Mouse (Mus musculus): ENCODE measurements around the gene Tulp2. TPM values are rescaled to one million over a fixed set of nuclear protein-coding genes. Genes with fewer than 3 reads are reported as not detected.

Gene Tulp2
- polyA plus RNA-seq, 1 experiment from 2014 or later: 0.57 TPM

DNA sequence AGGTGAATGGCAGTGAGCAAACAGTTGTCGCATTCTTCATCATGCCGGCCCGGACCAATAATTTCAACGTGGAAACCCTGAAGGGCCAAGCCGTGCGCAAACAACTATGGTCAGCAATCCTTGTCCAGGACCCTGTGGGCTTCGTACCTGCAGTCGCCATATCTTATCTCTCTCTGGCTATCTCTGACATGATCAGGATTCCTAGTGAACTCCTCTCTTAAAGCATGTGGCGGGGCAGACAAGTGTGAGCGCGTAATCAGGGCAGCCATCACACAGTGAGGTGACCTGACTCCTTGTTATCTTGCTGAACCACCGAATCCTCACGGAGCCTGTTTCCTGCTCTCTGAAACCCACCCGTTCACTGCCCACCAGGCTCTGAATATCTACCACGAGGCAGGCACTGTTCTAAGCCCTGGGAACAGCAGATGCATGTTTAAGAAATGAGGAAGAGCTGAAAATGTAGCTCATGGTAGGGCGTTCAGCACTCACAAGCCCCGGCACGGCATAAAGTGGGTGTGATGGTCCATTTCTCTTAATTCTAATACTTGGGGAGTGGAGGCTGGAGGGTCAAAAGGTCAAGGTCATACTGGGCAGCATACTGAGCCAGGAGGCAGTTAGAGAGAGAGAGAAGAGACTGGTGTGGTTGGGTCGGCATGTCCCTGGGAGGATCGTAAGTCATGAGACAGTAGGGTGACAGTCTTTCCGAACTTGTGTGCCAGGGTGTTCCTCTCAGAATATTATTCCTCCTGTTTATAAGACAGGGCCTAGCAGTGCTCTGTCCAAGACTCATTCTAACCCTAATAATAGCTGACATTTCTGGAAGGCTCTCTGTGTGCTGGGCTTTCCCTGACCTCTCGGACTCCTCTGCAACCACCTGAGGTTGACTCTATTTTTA is 37.9 kb upstream of the Tulp2 start:
- DNase-seq (ENCODE audit: low spot score) (no peak), ATAC-seq (ENCODE audit: insufficient read depth, low FRiP score, low TSS enrichment) (no peak)
- no peaks in the 10 kb centered on the region for H3K9me3 ChIP-seq (ENCODE audit: control insufficient read depth, low read length)
- no peak overlapping the region for H3K9ac ChIP-seq (ENCODE audit: low read length)
- H3K27me3 ChIP-seq (ENCODE audit: control insufficient read depth, insufficient read depth, low read length): no peaks in the 10 kb centered on the region
- no peak overlapping the region for H3K27ac ChIP-seq (ENCODE audit: low read depth, low read length)
- 90% methylated on average over 22 of the region's 22 CpGs for WGBS
- no peaks in the 10 kb centered on the region for H3K4me1 ChIP-seq (ENCODE audit: control insufficient read depth, insufficient read depth, low read length)
- peaks cover 2% of the 10 kb centered on the region; the same call in 1 of the 2 replicates for H3K36me3 ChIP-seq (ENCODE audit: control insufficient read depth, insufficient read depth, low read length)
- H3K4me3 ChIP-seq (ENCODE audit: low read depth, low read length): no peak overlapping the region
- no peak overlapping the region for H3K4me2 ChIP-seq (ENCODE audit: low read depth)

DNA sequence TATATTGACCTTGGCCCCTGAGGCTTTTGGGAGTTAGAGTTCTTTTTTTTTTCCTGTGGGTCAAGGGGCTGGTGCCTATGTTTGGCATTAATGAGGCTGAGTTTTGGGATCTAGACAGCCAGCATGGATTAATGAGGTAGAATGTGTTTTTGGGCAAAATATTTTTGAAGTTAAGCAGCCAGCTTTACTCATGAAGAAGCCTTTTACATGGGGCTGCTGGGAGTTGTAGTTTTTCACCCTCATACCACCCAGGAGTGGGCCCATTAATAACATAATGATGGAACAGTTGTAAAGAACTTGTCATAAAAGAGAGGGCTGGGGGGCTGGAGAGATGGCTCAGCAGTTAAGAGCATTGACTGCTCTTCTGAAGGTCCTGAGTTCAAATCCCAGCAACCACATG is 35.1 kb upstream of the Tulp2 start:
- Histone ChIP-seq H3K36me3 (ENCODE audit: control insufficient read depth, insufficient read depth, low read length) (peaks cover 2% of the 10 kb centered on the region; the same call in 1 of the 2 replicates), H3K4me3 (ENCODE audit: low read depth, low read length) (no peak overlapping the region), H3K27ac (ENCODE audit: low read depth, low read length) (no peak overlapping the region), H3K4me1 (ENCODE audit: control insufficient read depth, insufficient read depth, low read length) (no peaks in the 10 kb centered on the region), H3K4me2 (ENCODE audit: low read depth) (no peak overlapping the region), H3K9me3 (ENCODE audit: control insufficient read depth, low read length) (no peaks in the 10 kb centered on the region), H3K27me3 (ENCODE audit: control insufficient read depth, insufficient read depth, low read length) (no peaks in the 10 kb centered on the region), H3K9ac (ENCODE audit: low read length) (no peak overlapping the region)
- ATAC-seq (ENCODE audit: insufficient read depth, low FRiP score, low TSS enrichment): no peak
- no peak for DNase-seq (ENCODE audit: low spot score)

DNA sequence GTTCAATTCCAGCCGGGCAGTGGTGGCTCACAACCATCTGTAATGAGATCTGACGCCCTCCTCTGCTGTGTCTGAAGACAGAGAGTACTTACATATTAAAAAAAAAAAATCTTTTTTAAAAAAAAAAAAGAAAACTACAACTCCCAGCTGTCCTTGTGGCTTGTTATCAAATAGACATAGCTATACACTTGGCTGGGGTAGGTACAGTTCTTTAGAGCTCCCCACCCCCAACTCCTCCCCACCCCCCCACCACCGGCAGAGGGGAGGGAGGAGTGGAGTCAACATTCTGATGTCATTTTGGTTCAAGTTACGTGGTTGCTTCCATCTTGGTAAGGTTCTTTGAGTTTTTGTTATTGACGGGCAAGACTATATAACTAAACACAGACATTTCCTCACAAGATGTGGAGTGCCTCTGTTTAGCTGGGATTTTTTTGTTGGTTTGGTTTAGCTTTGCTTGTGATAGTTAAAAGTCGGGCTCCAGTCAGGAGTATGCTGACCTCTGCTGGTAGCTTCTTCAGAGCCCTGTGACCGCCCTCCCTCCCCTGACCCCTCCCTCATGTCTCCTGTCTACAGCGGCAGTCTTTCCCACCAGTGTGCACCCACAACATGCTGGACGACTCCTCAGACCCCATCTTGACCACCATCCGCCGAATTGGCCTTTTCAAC is 34.2 kb upstream of the Tulp2 start:
- DNase-seq (ENCODE audit: low spot score) (no peak), ATAC-seq (ENCODE audit: insufficient read depth, low FRiP score, low TSS enrichment) (no peak)
- Histone ChIP-seq H3K27ac (ENCODE audit: low read depth, low read length) (no peak overlapping the region), H3K27me3 (ENCODE audit: control insufficient read depth, insufficient read depth, low read length) (no peaks in the 10 kb centered on the region), H3K36me3 (ENCODE audit: control insufficient read depth, insufficient read depth, low read length) (peaks cover 2% of the 10 kb centered on the region; the same call in 1 of the 2 replicates), H3K9me3 (ENCODE audit: control insufficient read depth, low read length) (no peaks in the 10 kb centered on the region), H3K4me1 (ENCODE audit: control insufficient read depth, insufficient read depth, low read length) (no peaks in the 10 kb centered on the region), H3K4me2 (ENCODE audit: low read depth) (no peak overlapping the region), H3K9ac (ENCODE audit: low read length) (no peak overlapping the region), H3K4me3 (ENCODE audit: low read depth, low read length) (no peak overlapping the region)
- 35% methylated on average over 11 of the region's 11 CpGs for WGBS

DNA sequence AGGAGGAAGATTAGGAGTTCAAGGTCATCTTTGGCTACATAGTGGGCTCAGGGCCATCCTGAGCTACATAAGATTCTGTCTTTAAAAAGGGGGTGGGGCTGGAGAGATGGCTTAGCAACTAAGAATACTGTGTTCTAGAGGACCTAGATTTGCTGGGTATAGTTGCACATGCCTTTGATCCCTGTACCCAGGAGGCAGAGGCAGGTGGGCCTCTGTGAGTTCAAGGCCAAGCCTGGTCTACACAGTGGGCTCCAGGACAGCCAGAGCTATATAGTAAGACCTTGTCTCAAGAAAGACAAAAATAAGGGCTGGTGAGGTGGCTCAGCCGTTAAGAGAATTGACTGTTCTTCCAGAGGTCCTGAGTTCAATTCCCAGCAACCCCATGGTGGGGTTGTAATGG is 31.7 kb upstream of the Tulp2 start:
- WGBS: 91% methylated on average over 1 of the region's 1 CpGs
- DNase-seq (ENCODE audit: low spot score) (no peak), ATAC-seq (ENCODE audit: insufficient read depth, low FRiP score, low TSS enrichment) (no peak)
- H3K4me2 ChIP-seq (ENCODE audit: low read depth): no peak overlapping the region
- H3K4me1 ChIP-seq (ENCODE audit: control insufficient read depth, insufficient read depth, low read length): no peaks in the 10 kb centered on the region
- no peak overlapping the region for H3K27ac ChIP-seq (ENCODE audit: low read depth, low read length)
- no peak overlapping the region for H3K4me3 ChIP-seq (ENCODE audit: low read depth, low read length)
- H3K9ac ChIP-seq (ENCODE audit: low read length): no peak overlapping the region
- no peaks in the 10 kb centered on the region for H3K9me3 ChIP-seq (ENCODE audit: control insufficient read depth, low read length)
- no peaks in the 10 kb centered on the region for H3K27me3 ChIP-seq (ENCODE audit: control insufficient read depth, insufficient read depth, low read length)
- H3K36me3 ChIP-seq (ENCODE audit: control insufficient read depth, insufficient read depth, low read length): peaks cover 2% of the 10 kb centered on the region; the same call in 1 of the 2 replicates

DNA sequence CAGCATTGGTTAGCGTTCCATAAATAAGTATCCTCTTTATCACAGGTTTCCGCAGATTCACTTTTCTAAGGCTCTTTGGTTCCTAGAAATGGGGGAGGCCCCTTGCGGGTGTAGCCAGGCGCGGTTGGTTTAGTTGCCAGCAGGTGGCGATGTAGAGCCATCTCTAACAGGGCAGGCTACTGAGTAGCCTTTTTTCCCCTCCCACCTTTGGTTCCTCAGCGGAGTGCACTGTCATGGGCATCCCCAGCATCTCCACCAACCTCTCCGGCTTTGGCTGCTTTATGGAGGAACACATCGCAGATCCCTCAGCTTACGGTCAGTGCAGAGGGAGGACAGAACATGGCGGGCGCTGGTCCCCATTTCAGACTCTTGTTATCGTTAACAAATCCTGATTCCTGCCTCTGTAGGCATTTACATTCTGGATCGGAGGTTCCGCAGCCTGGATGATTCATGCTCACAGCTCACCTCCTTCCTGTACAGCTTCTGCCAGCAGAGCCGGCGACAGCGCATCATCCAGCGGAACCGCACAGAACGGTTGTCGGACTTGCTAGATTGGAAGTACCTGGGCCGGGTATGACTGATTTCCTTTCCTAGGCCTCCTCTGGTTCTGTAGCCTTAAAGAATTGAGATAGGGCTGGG is 30.2 kb upstream of the Tulp2 start:
- no peaks in the 10 kb centered on the region for H3K27me3 ChIP-seq (ENCODE audit: control insufficient read depth, insufficient read depth, low read length)
- no peaks in the 10 kb centered on the region for H3K9me3 ChIP-seq (ENCODE audit: control insufficient read depth, low read length)
- WGBS: 54% methylated on average over 23 of the region's 23 CpGs
- H3K9ac ChIP-seq (ENCODE audit: low read length): no peak overlapping the region
- no peak overlapping the region for H3K4me2 ChIP-seq (ENCODE audit: low read depth)
- H3K36me3 ChIP-seq (ENCODE audit: control insufficient read depth, insufficient read depth, low read length): peaks cover 2% of the 10 kb centered on the region; the same call in 1 of the 2 replicates
- no peak overlapping the region for H3K27ac ChIP-seq (ENCODE audit: low read depth, low read length)
- H3K4me1 ChIP-seq (ENCODE audit: control insufficient read depth, insufficient read depth, low read length): no peaks in the 10 kb centered on the region
- ATAC-seq (ENCODE audit: insufficient read depth, low FRiP score, low TSS enrichment) (peak; percentile 55; the same call in 1 of the 2 replicates), DNase-seq (ENCODE audit: low spot score) (peak; percentile 83)
- no peak overlapping the region for H3K4me3 ChIP-seq (ENCODE audit: low read depth, low read length)

DNA sequence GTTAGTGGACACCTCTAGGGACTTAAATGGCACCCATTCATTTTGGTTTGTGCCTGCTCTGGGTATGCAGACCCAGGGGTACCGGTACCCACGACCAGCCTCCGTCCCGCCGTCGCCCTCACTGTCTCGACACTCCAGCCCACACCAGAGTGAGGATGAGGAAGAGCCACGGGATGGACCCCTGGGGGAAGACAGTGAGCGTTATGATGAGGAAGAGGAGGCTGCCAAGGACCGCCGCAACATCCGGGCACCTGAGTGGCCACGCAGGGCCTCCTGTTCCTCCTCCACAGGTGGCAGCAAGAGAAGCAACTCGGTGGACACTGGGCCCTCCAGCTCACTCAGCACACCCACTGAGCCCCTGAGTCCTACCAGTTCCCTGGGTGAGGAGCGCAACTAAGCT is 26.7 kb upstream of the Tulp2 start:
- Histone ChIP-seq H3K9ac (ENCODE audit: low read length) (no peak overlapping the region), H3K4me2 (ENCODE audit: low read depth) (no peak overlapping the region), H3K4me3 (ENCODE audit: low read depth, low read length) (no peak overlapping the region), H3K27me3 (ENCODE audit: control insufficient read depth, insufficient read depth, low read length) (no peaks in the 10 kb centered on the region), H3K4me1 (ENCODE audit: control insufficient read depth, insufficient read depth, low read length) (peaks cover 14% of the 10 kb centered on the region; the same call in 1 of the 2 replicates), H3K36me3 (ENCODE audit: control insufficient read depth, insufficient read depth, low read length) (peaks cover 9% of the 10 kb centered on the region), H3K9me3 (ENCODE audit: control insufficient read depth, low read length) (no peaks in the 10 kb centered on the region), H3K27ac (ENCODE audit: low read depth, low read length) (0 out of 2 replicates have a peak overlapping the region, but pooled peaks have one; percentile 14)
- DNase-seq (ENCODE audit: low spot score) (no peak), ATAC-seq (ENCODE audit: insufficient read depth, low FRiP score, low TSS enrichment) (no peak)
- WGBS: 90% methylated on average over 15 of the region's 15 CpGs

DNA sequence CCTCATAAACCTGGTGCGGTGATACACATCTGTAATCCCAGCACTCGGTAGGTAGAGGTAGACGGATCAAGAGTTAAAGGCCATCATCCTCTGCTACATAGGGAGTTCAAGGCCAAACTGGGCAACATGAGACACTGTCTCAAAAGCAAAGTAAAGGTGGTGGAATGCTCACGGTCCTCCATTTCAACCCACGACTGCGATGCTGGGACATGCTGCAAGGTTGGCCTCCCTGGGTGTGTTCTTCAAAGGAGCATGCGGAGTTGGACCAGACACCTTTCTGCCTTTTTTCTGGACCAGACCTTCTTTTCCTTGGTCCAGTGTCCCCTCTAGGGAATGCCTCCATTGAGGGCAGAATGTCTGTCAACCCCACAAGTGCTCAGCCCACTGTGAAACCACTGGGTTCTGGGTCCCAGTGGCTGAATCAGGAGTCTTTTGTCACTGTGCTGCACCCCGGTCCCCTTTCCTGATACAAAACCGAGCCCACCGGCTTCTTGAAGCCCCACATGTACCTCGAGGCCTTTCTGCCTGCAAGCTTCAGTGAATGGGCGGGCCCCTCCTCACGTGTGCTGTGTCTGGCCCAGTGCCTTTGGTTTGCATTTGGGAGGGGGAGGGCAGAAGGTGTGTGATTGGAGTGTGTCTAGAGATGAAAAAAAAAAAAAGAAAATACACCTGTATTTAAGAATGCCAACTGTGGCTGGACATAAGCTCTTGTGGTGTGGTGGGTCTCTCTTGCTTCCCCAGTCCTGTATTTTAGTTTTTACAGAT is 25.6 kb upstream of the Tulp2 start:
- H3K27me3 ChIP-seq (ENCODE audit: control insufficient read depth, insufficient read depth, low read length): no peaks in the 10 kb centered on the region
- H3K4me2 ChIP-seq (ENCODE audit: low read depth): no peak overlapping the region
- no peak overlapping the region for H3K4me3 ChIP-seq (ENCODE audit: low read depth, low read length)
- no peak overlapping the region for H3K27ac ChIP-seq (ENCODE audit: low read depth, low read length)
- H3K9me3 ChIP-seq (ENCODE audit: control insufficient read depth, low read length): no peaks in the 10 kb centered on the region
- peaks cover 9% of the 10 kb centered on the region for H3K36me3 ChIP-seq (ENCODE audit: control insufficient read depth, insufficient read depth, low read length)
- H3K4me1 ChIP-seq (ENCODE audit: control insufficient read depth, insufficient read depth, low read length): peaks cover 22% of the 10 kb centered on the region
- no peak for ATAC-seq (ENCODE audit: insufficient read depth, low FRiP score, low TSS enrichment)
- no peak for DNase-seq (ENCODE audit: low spot score)
- 79% methylated on average over 13 of the region's 13 CpGs for WGBS
- no peak overlapping the region for H3K9ac ChIP-seq (ENCODE audit: low read length)

DNA sequence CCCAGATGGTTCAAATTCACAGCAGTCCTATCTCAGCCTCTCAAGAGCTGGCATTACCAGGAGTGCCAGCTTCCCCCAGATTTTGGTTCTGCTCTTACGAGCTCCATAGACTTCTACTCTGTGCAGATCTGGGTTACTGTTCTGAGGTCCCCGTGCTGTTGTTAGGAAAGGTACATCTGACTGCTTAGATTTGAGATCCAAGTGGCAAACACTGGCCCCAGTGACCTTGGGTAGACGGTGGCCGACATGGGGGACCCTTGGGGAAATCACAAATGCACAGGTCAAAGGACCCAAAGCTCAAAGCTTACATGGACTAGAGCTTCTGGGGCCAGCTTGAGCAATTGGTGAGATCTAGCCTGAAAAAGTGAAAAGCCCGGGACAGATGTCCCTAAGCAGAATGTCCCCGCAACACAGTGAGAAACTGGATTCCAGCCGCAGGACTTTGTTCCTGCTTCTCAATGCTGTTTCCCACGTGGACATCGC is 24.9 kb upstream of the Tulp2 start:
- no peaks in the 10 kb centered on the region for H3K27me3 ChIP-seq (ENCODE audit: control insufficient read depth, insufficient read depth, low read length)
- H3K27ac ChIP-seq (ENCODE audit: low read depth, low read length): no peak overlapping the region
- peaks cover 9% of the 10 kb centered on the region for H3K36me3 ChIP-seq (ENCODE audit: control insufficient read depth, insufficient read depth, low read length)
- no peaks in the 10 kb centered on the region for H3K9me3 ChIP-seq (ENCODE audit: control insufficient read depth, low read length)
- H3K4me3 ChIP-seq (ENCODE audit: low read depth, low read length): peak overlapping the region; percentile 73
- DNase-seq (ENCODE audit: low spot score) (no peak), ATAC-seq (ENCODE audit: insufficient read depth, low FRiP score, low TSS enrichment) (no peak)
- peak overlapping the region; percentile 87 for H3K4me2 ChIP-seq (ENCODE audit: low read depth)
- 62% methylated on average over 9 of the region's 9 CpGs for WGBS
- peaks cover 22% of the 10 kb centered on the region for H3K4me1 ChIP-seq (ENCODE audit: control insufficient read depth, insufficient read depth, low read length)
- H3K9ac ChIP-seq (ENCODE audit: low read length): no peak overlapping the region
